Mouse (Mus musculus) liver, embryonic 15.5 days (tissue): ENCODE results near the gene Xlr4c. TPM values are rescaled to one million over a fixed set of nuclear protein-coding genes. Genes with fewer than 3 reads are reported as not detected.

Experiments
- polyA plus RNA-seq: library from polyadenylated mRNA; unstranded; fragments of >200 nt; fragmentation: Nextera tagmentation; extraction: Ambion mirVana; gene quantifications from 2 replicates; pipeline ENCODE4 v1.2.1, GENCODE M21; 2015

The Xlr4c gene
- polyA plus RNA-seq, 1 experiment from 2014 or later: 0.26 TPM

Other genes starting within 250 kb of the Xlr4c start
- 0.06 TPM in 1 of 2 replicates, not detected in the other for gene Pnma5, start 206.0 kb downstream of the Xlr4c start, polyA plus RNA-seq
- gene Pnma3, start 178.3 kb downstream of the Xlr4c start, polyA plus RNA-seq: not detected in 2 replicates
- gene Xlr4a, start 160.7 kb downstream of the Xlr4c start, polyA plus RNA-seq: 0.68 and 1.4 TPM in 2 replicates
- 2.4 and 3.2 TPM in 2 replicates for gene Xlr3a, start 146.0 kb downstream of the Xlr4c start, polyA plus RNA-seq
- 0.12 and 0.17 TPM in 2 replicates for gene Gm14685, start 126.1 kb downstream of the Xlr4c start, polyA plus RNA-seq
- gene Xlr5b, start 94.3 kb downstream of the Xlr4c start, polyA plus RNA-seq: not detected in 2 replicates
- 0.12 and 0.28 TPM in 2 replicates for gene DXBay18, start 93.7 kb downstream of the Xlr4c start, polyA plus RNA-seq
- not detected in 2 replicates for gene Spin2d, start 66.1 kb downstream of the Xlr4c start, polyA plus RNA-seq
- gene Xlr3b, start 50.9 kb downstream of the Xlr4c start, polyA plus RNA-seq: 2.1 and 2.2 TPM in 2 replicates
- 1.4 and 1.7 TPM in 2 replicates for gene Xlr4b, start 28.8 kb downstream of the Xlr4c start, polyA plus RNA-seq
- gene F8a, start 14.8 kb downstream of the Xlr4c start, polyA plus RNA-seq: 3.2 and 3.5 TPM in 2 replicates
- 0.08 TPM in 1 of 2 replicates, not detected in the other for gene Xlr3c, start 22.3 kb upstream of the Xlr4c start, polyA plus RNA-seq
- gene Xlr5a, start 49.8 kb upstream of the Xlr4c start, polyA plus RNA-seq: not detected in 2 replicates
- gene Xlr5c, start 49.8 kb upstream of the Xlr4c start, polyA plus RNA-seq: not detected in 2 replicates
- not detected in 2 replicates for gene Gm45015, start 93.7 kb upstream of the Xlr4c start, polyA plus RNA-seq
- gene Zfp275, start 99.5 kb upstream of the Xlr4c start, polyA plus RNA-seq: 2.2 and 2.5 TPM in 2 replicates
- gene Gm18336, start 155.6 kb upstream of the Xlr4c start, polyA plus RNA-seq: not detected in 2 replicates
- gene Zfp92, start 168.0 kb upstream of the Xlr4c start, polyA plus RNA-seq: not detected in 2 replicates
- not detected in 2 replicates for gene Trex2, start 192.2 kb upstream of the Xlr4c start, polyA plus RNA-seq
- 41.6 and 42.1 TPM in 2 replicates for gene Haus7, start 215.9 kb upstream of the Xlr4c start, polyA plus RNA-seq
- gene Bgn, start 240.5 kb upstream of the Xlr4c start, polyA plus RNA-seq: 10.0 and 12.4 TPM in 2 replicates